Mouse (Mus musculus): ENCODE data around the gene Hoxd12. TPM values are rescaled to one million over a fixed set of nuclear protein-coding genes. Genes with fewer than 3 reads are reported as not detected.

Gene Hoxd12
- total RNA-seq (2014; rRNA removed) (not detected in 2 replicates), polyA plus RNA-seq (2015; fragmentation: Nextera tagmentation; extraction: Ambion mirVana) (not detected in 2 replicates)

DNA sequence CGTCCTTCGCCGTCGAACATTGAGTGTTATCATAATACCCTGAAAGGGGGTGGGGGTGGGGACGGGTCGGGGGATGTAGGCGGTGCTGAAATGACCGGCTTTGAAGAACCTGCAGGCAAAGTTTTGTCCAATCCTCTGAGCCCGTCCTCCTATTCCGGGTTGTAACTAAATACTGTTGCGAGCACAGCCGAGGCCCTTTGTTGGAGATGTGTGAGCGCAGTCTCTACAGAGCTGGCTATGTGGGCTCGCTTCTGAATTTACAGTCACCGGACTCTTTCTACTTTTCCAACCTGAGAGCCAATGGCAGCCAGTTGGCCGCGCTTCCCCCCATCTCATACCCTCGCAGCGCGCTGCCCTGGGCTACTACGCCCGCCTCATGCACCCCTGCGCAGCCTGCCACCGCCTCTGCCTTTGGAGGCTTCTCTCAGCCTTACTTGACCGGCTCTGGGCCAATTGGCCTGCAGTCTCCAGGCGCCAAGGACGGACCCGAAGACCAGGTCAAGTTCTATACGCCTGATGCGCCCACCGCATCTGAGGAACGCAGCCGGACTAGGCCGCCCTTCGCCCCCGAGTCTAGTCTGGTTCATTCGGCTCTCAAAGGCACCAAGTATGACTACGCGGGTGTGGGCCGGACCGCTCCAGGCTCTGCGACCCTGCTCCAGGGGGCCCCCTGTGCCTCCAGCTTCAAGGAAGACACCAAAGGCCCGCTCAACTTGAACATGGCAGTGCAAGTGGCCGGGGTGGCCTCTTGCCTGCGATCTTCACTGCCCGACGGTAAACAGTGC lies at the start of gene Hoxd12:
Gene Hoxd12, plus strand, starts transcription at position 133 of the 785 bp plus-strand sequence.
- Histone ChIP-seq H3K27me3 (ENCODE audit: insufficient read depth, low read length) (peaks cover 99% of the 10 kb centered on the region), H3K9ac (replicated peaks; ENCODE audit: low read length) (no peak within 1 kb of the TSS), H3K4me3 (ENCODE audit: low read length) (no peak within 1 kb of the TSS), H3K4me1 (ENCODE audit: insufficient read depth, low read length) (no peaks in the 10 kb centered on the region), H3K36me3 (ENCODE audit: insufficient read depth, low read length) (no peaks in the 10 kb centered on the region), H3K9me3 (ENCODE audit: low read length) (no peaks in the 10 kb centered on the region), H3K4me2 (ENCODE audit: low read depth, low read length) (no peak within 1 kb of the TSS), H3K27ac (no peak within 1 kb of the TSS)
- no peak for DNase-seq (ENCODE audit: low spot score)
- no peak for TF ChIP-seq CTCF (IDR thresholded peaks at IDR 0.05; ENCODE audit: low read depth)
- ATAC-seq, result no peak
- 2% methylated on average over 47 of the region's 47 CpGs for WGBS

GRCm38 (mm10) chr2:74635412-74635811 lies 39.4 kb upstream of the Hoxd12 start:
- DNase-seq (ENCODE audit: low spot score), result no peak
- H3K27me3 ChIP-seq (ENCODE audit: insufficient read depth, low read length), result no peaks in the 10 kb centered on the region
- H3K4me1 ChIP-seq (ENCODE audit: insufficient read depth, low read length), result no peaks in the 10 kb centered on the region
- H3K9me3 ChIP-seq (ENCODE audit: low read length), result 0 out of 2 replicates have a peak, but pooled peaks cover 2% of the 10 kb centered on the region
- no peak overlapping the region for H3K4me3 ChIP-seq (ENCODE audit: low read length)
- TF ChIP-seq CTCF (IDR thresholded peaks at IDR 0.05; ENCODE audit: low read depth), result no peak
- no peak for ATAC-seq
- H3K36me3 ChIP-seq (ENCODE audit: insufficient read depth, low read length), result no peaks in the 10 kb centered on the region
- H3K9ac ChIP-seq (replicated peaks; ENCODE audit: low read length), result no peak overlapping the region
- 72% methylated on average over 4 of the region's 4 CpGs for WGBS
- no peak overlapping the region for H3K27ac ChIP-seq
- no peak overlapping the region for H3K4me2 ChIP-seq (ENCODE audit: low read depth, low read length)

GRCm38 (mm10) chr2:74642431-74642830 lies 32.4 kb upstream of the Hoxd12 start:
- DNase-seq (ENCODE audit: low spot score) (no peak), ATAC-seq (no peak)
- no peak overlapping the region for H3K4me3 ChIP-seq (ENCODE audit: low read length)
- 63% methylated on average over 5 of the region's 5 CpGs for WGBS
- peaks cover 35% of the 10 kb centered on the region for H3K27me3 ChIP-seq (ENCODE audit: insufficient read depth, low read length)
- TF ChIP-seq CTCF (IDR thresholded peaks at IDR 0.05; ENCODE audit: low read depth), result no peak
- no peaks in the 10 kb centered on the region for H3K36me3 ChIP-seq (ENCODE audit: insufficient read depth, low read length)
- H3K27ac ChIP-seq, result no peak overlapping the region
- no peak overlapping the region for H3K9ac ChIP-seq (replicated peaks; ENCODE audit: low read length)
- no peak overlapping the region for H3K4me2 ChIP-seq (ENCODE audit: low read depth, low read length)
- no peaks in the 10 kb centered on the region for H3K4me1 ChIP-seq (ENCODE audit: insufficient read depth, low read length)
- H3K9me3 ChIP-seq (ENCODE audit: low read length), result 0 out of 2 replicates have a peak, but pooled peaks cover 2% of the 10 kb centered on the region

GRCm38 (mm10) chr2:74645631-74646030 lies 29.2 kb upstream of the Hoxd12 start:
- ATAC-seq (no peak), DNase-seq (ENCODE audit: low spot score) (no peak)
- Histone ChIP-seq H3K4me2 (ENCODE audit: low read depth, low read length) (no peak overlapping the region), H3K27ac (no peak overlapping the region), H3K36me3 (ENCODE audit: insufficient read depth, low read length) (no peaks in the 10 kb centered on the region), H3K4me3 (ENCODE audit: low read length) (no peak overlapping the region), H3K27me3 (ENCODE audit: insufficient read depth, low read length) (peaks cover 62% of the 10 kb centered on the region), H3K4me1 (ENCODE audit: insufficient read depth, low read length) (no peaks in the 10 kb centered on the region), H3K9me3 (ENCODE audit: low read length) (no peaks in the 10 kb centered on the region), H3K9ac (replicated peaks; ENCODE audit: low read length) (no peak overlapping the region)
- WGBS, result 84% methylated on average over 3 of the region's 3 CpGs
- no peak for TF ChIP-seq CTCF (IDR thresholded peaks at IDR 0.05; ENCODE audit: low read depth)

GRCm38 (mm10) chr2:74647082-74647864 lies 27.5 kb upstream of the Hoxd12 start:
- Histone ChIP-seq H3K4me3 (ENCODE audit: low read length) (no peak overlapping the region), H3K4me2 (ENCODE audit: low read depth, low read length) (no peak overlapping the region), H3K36me3 (ENCODE audit: insufficient read depth, low read length) (no peaks in the 10 kb centered on the region), H3K9me3 (ENCODE audit: low read length) (no peaks in the 10 kb centered on the region), H3K27ac (no peak overlapping the region), H3K27me3 (ENCODE audit: insufficient read depth, low read length) (peaks cover 77% of the 10 kb centered on the region), H3K9ac (replicated peaks; ENCODE audit: low read length) (no peak overlapping the region), H3K4me1 (ENCODE audit: insufficient read depth, low read length) (no peaks in the 10 kb centered on the region)
- no peak for DNase-seq (ENCODE audit: low spot score)
- no peak for ATAC-seq
- no peak for TF ChIP-seq CTCF (IDR thresholded peaks at IDR 0.05; ENCODE audit: low read depth)
- 15% methylated on average over 7 of the region's 7 CpGs for WGBS

DNA sequence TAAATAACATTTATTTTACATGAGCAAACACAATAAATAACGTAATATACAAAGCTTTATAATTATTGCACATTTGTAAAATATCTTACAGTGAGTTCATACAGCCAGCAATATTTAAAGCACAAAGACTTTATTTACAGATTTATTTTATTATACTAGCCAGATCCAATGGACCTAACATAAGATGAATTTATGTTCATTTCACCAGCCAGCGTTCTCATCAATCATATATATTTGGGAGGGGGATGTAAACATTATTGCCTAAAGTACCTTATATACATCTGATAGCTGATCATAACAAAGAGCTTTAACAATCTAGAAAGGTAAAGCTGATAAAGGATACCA lies 21.8 kb upstream of the Hoxd12 start:
- ATAC-seq, result no peak
- WGBS, result 46% methylated on average over 2 of the region's 2 CpGs
- no peak for DNase-seq (ENCODE audit: low spot score)
- H3K4me1 ChIP-seq (ENCODE audit: insufficient read depth, low read length), result no peaks in the 10 kb centered on the region
- no peak overlapping the region for H3K27ac ChIP-seq
- no peaks in the 10 kb centered on the region for H3K9me3 ChIP-seq (ENCODE audit: low read length)
- no peak overlapping the region for H3K4me3 ChIP-seq (ENCODE audit: low read length)
- no peak for TF ChIP-seq CTCF (IDR thresholded peaks at IDR 0.05; ENCODE audit: low read depth)
- H3K27me3 ChIP-seq (ENCODE audit: insufficient read depth, low read length), result peaks cover 82% of the 10 kb centered on the region
- H3K4me2 ChIP-seq (ENCODE audit: low read depth, low read length), result no peak overlapping the region
- H3K36me3 ChIP-seq (ENCODE audit: insufficient read depth, low read length), result no peaks in the 10 kb centered on the region
- H3K9ac ChIP-seq (replicated peaks; ENCODE audit: low read length), result no peak overlapping the region
